Mouse (Mus musculus) heart, postnatal 0 days (tissue): ENCODE measurements around the gene Olfr157. TPM values are rescaled to one million over a fixed set of nuclear protein-coding genes. Genes with fewer than 3 reads are reported as not detected.

Experiments
- ATAC-seq: fragments of 200-750 bp; cut with Nextera tagmentation; 2 replicates; pipeline ENCODE4 v1.8.0; 2017; ENCODE audit warnings: low read depth, moderate number of reproducible peaks, moderate library complexity; ENCODE audit not compliant: insufficient read depth
- DNase-seq: peaks from one replicate; pipeline ENCODE4 v3.0.0-alpha.2; 2016; ENCODE audit warnings: low spot score
- H3K27ac ChIP-seq: fragments of 300-500 bp; sonication (generic); 2 replicates; pipeline ENCODE4 v1.5.1; 2014; ENCODE audit warnings: low read depth, mild to moderate bottlenecking
- H3K27me3 ChIP-seq: fragments of 300-500 bp; sonication (generic); 2 replicates; pipeline ENCODE4 v1.6.1; 2014; ENCODE audit warnings: low read length, mixed read lengths; ENCODE audit not compliant: control insufficient read depth, insufficient read depth
- H3K36me3 ChIP-seq: fragments of 300-500 bp; sonication (generic); replicated peaks from 2 replicates; pipeline ENCODE4 v1.6.1; 2014; ENCODE audit warnings: low read length, mixed read lengths; ENCODE audit not compliant: control insufficient read depth, insufficient read depth
- H3K4me1 ChIP-seq: fragments of 300-500 bp; sonication (generic); 2 replicates; pipeline ENCODE4 v1.6.1; 2014; ENCODE audit warnings: antibody characterized with exemption; ENCODE audit not compliant: control insufficient read depth, insufficient read depth
- H3K4me2 ChIP-seq: fragments of 300-500 bp; sonication (generic); 2 replicates; pipeline ENCODE4 v1.6.1; 2014; ENCODE audit warnings: low read depth, mild to moderate bottlenecking, low read length, moderate library complexity
- H3K4me3 ChIP-seq: fragments of 300-500 bp; sonication (generic); 2 replicates; pipeline ENCODE4 v1.5.1; 2014; ENCODE audit warnings: low read depth, low read length
- H3K9ac ChIP-seq: fragments of 300-500 bp; sonication (generic); replicated peaks from 2 replicates; pipeline ENCODE4 v1.6.1; 2014; ENCODE audit warnings: low read depth, low read length, mixed read lengths
- H3K9me3 ChIP-seq: fragments of 300-500 bp; sonication (generic); replicated peaks from 2 replicates; pipeline ENCODE4 v1.6.1; 2016; ENCODE audit warnings: low read length; ENCODE audit not compliant: control insufficient read depth
- CTCF ChIP-seq: IDR thresholded peaks from 2 replicates; pipeline ENCODE4 v1.5.1; 2016; ENCODE audit warnings: antibody characterized with exemption, control low read depth, low read depth
- EP300 ChIP-seq: IDR thresholded peaks from 2 replicates; pipeline ENCODE4 v1.6.1; 2016; ENCODE audit warnings: antibody characterized with exemption, low read depth
- WGBS: fragments of 180-500 bp; shearing (Covaris S2); extraction: QIAGEN DNeasy Blood & Tissue Kit; methylation state at CpG from one replicate; pipeline ENCODE4 v1.1.7; 2014; 5-methylcytosine and 5-hydroxymethylcytosine counted together
- polyA plus RNA-seq: library from polyadenylated mRNA; unstranded; fragments of >200 nt; fragmentation: Nextera tagmentation; extraction: Ambion mirVana; gene quantifications from 2 replicates; pipeline ENCODE4 v1.2.1, GENCODE M21; 2015
- total RNA-seq: library from RNA; depleted of rRNA; stranded (reverse); fragments of >200 nt; gene quantifications from 2 replicates; pipeline ENCODE4 v1.2.3, GENCODE M21; 2014; ENCODE audit warnings: low replicate concordance

Gene Olfr157
- total and polyA plus RNA-seq, 2 experiments from 2014 or later = not detected

DNA sequence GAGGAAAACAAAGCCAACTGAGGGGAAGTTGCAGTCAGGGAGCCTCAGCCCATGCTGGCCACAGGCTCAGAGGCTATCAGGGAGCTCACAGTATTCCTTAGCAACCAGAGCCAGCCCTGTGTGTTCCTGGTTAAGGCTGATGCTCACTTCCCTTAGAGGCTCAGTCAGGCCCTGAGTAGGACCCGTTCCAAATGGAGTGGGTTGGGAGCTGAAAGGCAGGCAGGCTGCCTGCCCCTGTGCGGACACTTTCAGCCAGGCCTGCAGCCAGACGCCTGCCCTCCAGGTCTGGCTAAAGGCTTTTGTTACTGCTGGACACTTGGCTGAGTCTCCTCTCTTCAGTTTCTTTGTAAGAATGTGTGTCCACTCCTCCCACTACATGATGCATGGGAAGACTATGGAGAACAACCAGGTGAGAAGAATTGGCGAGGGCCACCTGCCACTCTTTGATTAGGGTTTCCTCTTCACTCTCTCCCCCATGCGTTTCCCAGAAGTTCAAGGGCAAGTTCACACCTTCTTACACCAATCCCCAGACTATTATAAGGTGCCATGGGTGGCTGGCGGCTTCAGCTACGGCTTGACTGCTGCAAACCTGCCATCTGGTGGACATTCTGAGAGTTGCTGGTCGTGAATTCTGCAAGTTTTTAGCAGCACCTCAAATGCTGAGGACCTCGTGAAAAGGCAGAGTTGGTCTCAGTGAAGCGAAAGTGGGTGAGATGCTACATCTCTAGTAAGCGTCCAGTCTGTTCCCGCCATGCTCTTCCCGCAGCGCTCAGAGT lies 20.9 kb upstream of the Olfr157 start:
- Histone ChIP-seq H3K27ac (no peak overlapping the region), H3K27me3 (no peaks in the 10 kb centered on the region), H3K4me1 (no peaks in the 10 kb centered on the region), H3K9me3 (0 out of 2 replicates have a peak, but pooled peaks cover 3% of the 10 kb centered on the region), H3K9ac (no peak overlapping the region), H3K36me3 (no peaks in the 10 kb centered on the region), H3K4me2 (no peak overlapping the region), H3K4me3 (no peak overlapping the region)
- no peak; the same call in 1 of the 2 replicates for ATAC-seq
- peak; percentile 67 for DNase-seq
- 6% methylated on average over 14 of the region's 14 CpGs for WGBS
- peak; percentile 90 for TF ChIP-seq CTCF
- TF ChIP-seq EP300 = no peak

DNA sequence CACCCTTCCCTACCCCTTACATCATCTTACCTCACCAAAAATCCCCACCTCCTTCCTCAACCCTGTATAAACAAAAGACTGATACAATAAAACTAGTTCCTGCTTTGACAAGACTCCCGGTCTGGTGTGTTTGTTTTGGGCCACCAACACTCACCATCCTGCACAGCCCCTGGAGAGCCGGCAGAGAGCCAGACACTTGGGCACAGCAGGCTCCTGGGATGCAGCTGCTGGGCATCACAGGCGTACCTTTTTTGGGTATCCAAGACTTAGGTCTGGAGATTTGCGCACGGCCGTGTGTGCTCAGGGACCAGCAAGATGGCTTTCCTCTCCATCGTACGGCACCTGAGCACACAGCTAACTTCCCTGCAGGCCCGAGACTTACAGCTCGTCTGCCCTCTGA lies 19.9 kb upstream of the Olfr157 start:
- no peak overlapping the region for H3K27ac ChIP-seq
- no peak overlapping the region for H3K4me2 ChIP-seq
- WGBS = 78% methylated on average over 10 of the region's 10 CpGs
- H3K36me3 ChIP-seq = no peaks in the 10 kb centered on the region
- 0 out of 2 replicates have a peak, but pooled peaks cover 3% of the 10 kb centered on the region for H3K9me3 ChIP-seq
- ATAC-seq (no peak), DNase-seq (no peak)
- no peak overlapping the region for H3K9ac ChIP-seq
- TF ChIP-seq CTCF (no peak), EP300 (no peak)
- H3K4me3 ChIP-seq = no peak overlapping the region
- no peaks in the 10 kb centered on the region for H3K4me1 ChIP-seq
- H3K27me3 ChIP-seq = no peaks in the 10 kb centered on the region

DNA sequence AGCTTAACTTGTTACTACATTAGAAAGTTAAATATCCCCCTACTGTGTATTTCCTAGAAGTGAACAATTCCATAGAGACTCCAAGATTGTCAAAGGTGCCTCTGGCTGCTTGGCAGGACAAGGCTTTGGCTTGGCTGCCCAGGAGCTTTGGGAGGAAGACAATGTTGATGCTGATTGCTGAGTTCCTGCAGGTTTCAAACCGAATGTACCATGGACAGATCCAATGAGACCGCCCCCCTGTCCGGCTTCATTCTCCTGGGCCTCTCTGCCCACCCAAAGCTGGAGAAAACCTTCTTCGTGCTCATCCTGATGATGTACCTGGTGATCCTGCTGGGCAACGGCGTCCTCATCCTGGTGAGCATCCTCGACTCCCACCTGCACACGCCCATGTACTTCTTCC lies 14.1 kb upstream of the Olfr157 start:
- ATAC-seq (no peak), DNase-seq (no peak)
- Histone ChIP-seq H3K9ac (no peak overlapping the region), H3K4me2 (no peak overlapping the region), H3K4me3 (no peak overlapping the region), H3K36me3 (no peaks in the 10 kb centered on the region), H3K4me1 (no peaks in the 10 kb centered on the region), H3K27ac (no peak overlapping the region), H3K9me3 (no peaks in the 10 kb centered on the region), H3K27me3 (0 out of 2 replicates have a peak, but pooled peaks cover 2% of the 10 kb centered on the region)
- WGBS = 66% methylated on average over 8 of the region's 8 CpGs
- TF ChIP-seq EP300 (no peak), CTCF (no peak)

DNA sequence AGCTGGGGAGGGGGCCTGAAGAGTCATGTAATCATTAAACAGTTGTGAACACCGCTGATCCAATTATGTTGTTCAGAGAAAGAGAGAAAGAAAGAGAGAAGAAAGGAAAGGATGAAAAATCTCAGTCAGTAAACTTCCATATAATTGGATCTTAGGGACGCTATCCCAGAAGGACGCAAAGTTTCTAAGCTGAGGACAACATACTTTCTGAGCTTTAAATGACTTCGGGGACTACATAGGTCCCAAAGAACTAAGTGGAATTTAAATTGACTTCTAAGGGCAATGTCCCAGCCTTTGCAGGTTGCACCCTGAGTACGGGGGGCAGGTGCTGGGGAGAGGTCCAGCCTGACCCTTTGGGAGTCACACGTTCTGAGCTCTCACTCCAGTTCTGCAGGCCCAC lies 11.3 kb upstream of the Olfr157 start, which contains the start of gene Olfr155:
TSS of gene Olfr155 (plus strand) at position 301 of the 400 bp plus-strand sequence.
- H3K36me3 ChIP-seq = no peaks in the 10 kb centered on the region
- no peaks in the 10 kb centered on the region for H3K9me3 ChIP-seq
- H3K4me1 ChIP-seq = no peaks in the 10 kb centered on the region
- DNase-seq (no peak), ATAC-seq (no peak)
- no peak within 1 kb of the TSS for H3K4me2 ChIP-seq
- WGBS = 82% methylated on average over 6 of the region's 6 CpGs
- 0 out of 2 replicates have a peak, but pooled peaks cover 3% of the 10 kb centered on the region for H3K27me3 ChIP-seq
- TF ChIP-seq CTCF (no peak), EP300 (no peak)
- no peak within 1 kb of the TSS for H3K9ac ChIP-seq
- H3K27ac ChIP-seq = no peak within 1 kb of the TSS
- H3K4me3 ChIP-seq = no peak within 1 kb of the TSS

DNA sequence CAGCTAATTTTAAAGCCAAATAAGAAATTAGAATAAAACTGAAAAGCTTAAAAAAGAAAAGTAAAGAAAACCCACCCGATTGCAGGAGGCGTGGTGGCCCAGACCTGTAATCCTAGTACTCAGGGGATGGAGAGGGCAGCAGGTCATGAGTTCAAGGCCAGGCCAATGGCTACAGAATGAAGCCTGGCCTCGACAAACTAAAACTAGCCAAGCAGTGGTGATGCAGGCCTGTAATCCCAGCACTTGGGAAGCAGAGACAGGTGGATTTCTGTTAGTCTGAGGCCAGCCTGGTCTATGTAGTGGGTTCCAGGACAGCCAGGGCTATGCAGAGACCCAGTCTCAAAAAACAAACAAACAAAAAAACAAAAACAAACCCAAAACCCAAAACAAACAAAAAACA lies 1.7 kb downstream of the Olfr157 start:
- 76% methylated on average over 3 of the region's 3 CpGs for WGBS
- H3K9me3 ChIP-seq = peaks cover 7% of the 10 kb centered on the region
- H3K9ac ChIP-seq = no peak overlapping the region

More for the DNA sequence above, 1.7 kb downstream of the Olfr157 start:
- no peaks in the 10 kb centered on the region for H3K36me3 ChIP-seq
- H3K4me2 ChIP-seq = no peak overlapping the region
- no peaks in the 10 kb centered on the region for H3K4me1 ChIP-seq
- TF ChIP-seq EP300 (no peak), CTCF (no peak)
- no peaks in the 10 kb centered on the region for H3K27me3 ChIP-seq
- no peak overlapping the region for H3K4me3 ChIP-seq
- no peak overlapping the region for H3K27ac ChIP-seq
- DNase-seq = no peak
- ATAC-seq = no peak
